Mouse (Mus musculus) bone marrow macrophage, adult 2 months (primary cell): ENCODE data around the gene Krt76. TPM values are rescaled to one million over a fixed set of nuclear protein-coding genes. Genes with fewer than 3 reads are reported as not detected.

ENCODE experiments used
- H3K27ac ChIP-seq: 2 replicates; pipeline ENCODE4 v1.5.1; 2012; ENCODE audit warnings: low read depth, low read length; ENCODE audit not compliant: insufficient read depth
- H3K4me1 ChIP-seq: 2 replicates; pipeline ENCODE4 v1.6.1; 2012; ENCODE audit warnings: low read length; ENCODE audit not compliant: control insufficient read depth, insufficient read depth
- H3K4me3 ChIP-seq: 2 replicates; pipeline ENCODE4 v1.5.1; 2012; ENCODE audit warnings: mild to moderate bottlenecking, low read length, moderate library complexity; ENCODE audit not compliant: insufficient read depth
- CTCF ChIP-seq: IDR thresholded peaks from 2 replicates; pipeline ENCODE4 v1.5.1; 2012; ENCODE audit warnings: low read depth, mild to moderate bottlenecking, low read length, moderate library complexity
- POLR2A ChIP-seq: IDR thresholded peaks from 2 replicates; pipeline ENCODE4 v1.6.1; 2012; ENCODE audit warnings: mild to moderate bottlenecking, low read depth, low read length, borderline replicate concordance
- polyA plus RNA-seq: library from polyadenylated mRNA; stranded (reverse); fragments of >200 nt; gene quantifications from 2 replicates; pipeline ENCODE4 v1.2.4, GENCODE M21; 2012; ENCODE audit not compliant: missing spikeins, insufficient read depth, insufficient read length

Krt76 gene
- polyA plus RNA-seq, 1 experiment: not detected

GRCm38 (mm10) chr15:101922296-101922695, 29.6 kb upstream of the Krt76 start:
- Histone ChIP-seq H3K27ac (no peak overlapping the region), H3K4me3 (no peak overlapping the region), H3K4me1 (no peaks in the 10 kb centered on the region)
- TF ChIP-seq CTCF (no peak), POLR2A (no peak)

- TF ChIP-seq CTCF: no peak
- TF ChIP-seq POLR2A: no peak
- Histone ChIP-seq H3K27ac (no peak overlapping the region), H3K4me3 (no peak overlapping the region), H3K4me1 (no peaks in the 10 kb centered on the region)
Measured at GRCm38 (mm10) chr15:101916072-101916471, 23.4 kb upstream of the Krt76 start.

- H3K27ac ChIP-seq: no peak overlapping the region
- no peak overlapping the region for H3K4me3 ChIP-seq
- TF ChIP-seq CTCF (no peak), POLR2A (no peak)
- no peaks in the 10 kb centered on the region for H3K4me1 ChIP-seq
Measured at GRCm38 (mm10) chr15:101904849-101905248, 12.1 kb upstream of the Krt76 start.

- H3K4me3 ChIP-seq: no peak overlapping the region
- H3K27ac ChIP-seq: no peak overlapping the region
- no peaks in the 10 kb centered on the region for H3K4me1 ChIP-seq
- TF ChIP-seq CTCF (no peak), POLR2A (no peak)
Measured at GRCm38 (mm10) chr15:101902171-101903149, 9.7 kb upstream of the Krt76 start.

GRCm38 (mm10) chr15:101895216-101895615, 2.5 kb upstream of the Krt76 start:
- TF ChIP-seq POLR2A (no peak), CTCF (no peak)
- H3K27ac ChIP-seq: no peak overlapping the region
- no peak overlapping the region for H3K4me3 ChIP-seq
- H3K4me1 ChIP-seq: no peaks in the 10 kb centered on the region

GRCm38 (mm10) chr15:101879776-101880175, 12.9 kb downstream of the Krt76 start:
- no peak for TF ChIP-seq POLR2A
- no peak for TF ChIP-seq CTCF
- H3K4me3 ChIP-seq: no peak overlapping the region
- H3K27ac ChIP-seq: no peak overlapping the region
- H3K4me1 ChIP-seq: no peaks in the 10 kb centered on the region

- H3K27ac ChIP-seq: no peak overlapping the region
- TF ChIP-seq CTCF: no peak
- TF ChIP-seq POLR2A: no peak
Measured at GRCm38 (mm10) chr15:101878041-101878440, 14.7 kb downstream of the Krt76 start.

GRCm38 (mm10) chr15:101874383-101874782, 18.3 kb downstream of the Krt76 start:
- H3K4me3 ChIP-seq: no peak overlapping the region
- no peak for TF ChIP-seq CTCF
- no peak for TF ChIP-seq POLR2A
- no peaks in the 10 kb centered on the region for H3K4me1 ChIP-seq

More at GRCm38 (mm10) chr15:101878041-101878440, 14.7 kb downstream of the Krt76 start:
- Histone ChIP-seq H3K4me3 (no peak overlapping the region), H3K4me1 (no peaks in the 10 kb centered on the region)

GRCm38 (mm10) chr15:101873231-101873630, 19.5 kb downstream of the Krt76 start:
- no peaks in the 10 kb centered on the region for H3K4me1 ChIP-seq
- TF ChIP-seq POLR2A (no peak), CTCF (no peak)
- H3K27ac ChIP-seq: no peak overlapping the region
- H3K4me3 ChIP-seq: no peak overlapping the region

More at GRCm38 (mm10) chr15:101874383-101874782, 18.3 kb downstream of the Krt76 start:
- H3K27ac ChIP-seq: no peak overlapping the region

- H3K27ac ChIP-seq: no peak within 1 kb of the TSS
- no peak within 1 kb of the TSS for H3K4me3 ChIP-seq
- TF ChIP-seq CTCF: no peak
- TF ChIP-seq POLR2A: no peak
- no peaks in the 10 kb centered on the region for H3K4me1 ChIP-seq
Measured at GRCm38 (mm10) chr15:101869431-101869830, 23.3 kb downstream of the Krt76 start, which contains the start of gene Krt77. Gene Krt77, minus strand, starts transcription at chr15:101869705.
